Mouse (Mus musculus): ENCODE data around the gene Dis3.

Gene Dis3

GRCm38 (mm10) chr14:99041416-99041815, 58.2 kb downstream of the Dis3 start:
- TF ChIP-seq GATA4 (IDR thresholded peaks at IDR 0.05; ENCODE audit: insufficient replicate concordance, low read length) = no peak

GRCm38 (mm10) chr14:99037703-99038102, 61.9 kb downstream of the Dis3 start:
- TF ChIP-seq GATA4 (IDR thresholded peaks at IDR 0.05; ENCODE audit: insufficient replicate concordance, low read length) = no peak

- TF ChIP-seq GATA4 (IDR thresholded peaks at IDR 0.05; ENCODE audit: insufficient replicate concordance, low read length) = no peak
These were observed 63.5 kb downstream of the Dis3 start for GRCm38 (mm10) chr14:99036039-99036438.

GRCm38 (mm10) chr14:99032596-99032995, 67.0 kb downstream of the Dis3 start:
- TF ChIP-seq GATA4 (IDR thresholded peaks at IDR 0.05; ENCODE audit: insufficient replicate concordance, low read length) = no peak

- no peak for TF ChIP-seq GATA4 (IDR thresholded peaks at IDR 0.05; ENCODE audit: insufficient replicate concordance, low read length)
These were observed 68.2 kb downstream of the Dis3 start for GRCm38 (mm10) chr14:99031337-99031873.

GRCm38 (mm10) chr14:99029987-99030386, 69.6 kb downstream of the Dis3 start:
- TF ChIP-seq GATA4 (IDR thresholded peaks at IDR 0.05; ENCODE audit: insufficient replicate concordance, low read length) = no peak

Measured in liver, adult (tissue).